Mouse (Mus musculus): ENCODE results near the gene Klhdc3. TPM values are rescaled to one million over a fixed set of nuclear protein-coding genes. Genes with fewer than 3 reads are reported as not detected.

The Klhdc3 gene
- polyA plus RNA-seq, 1 experiment from 2014 or later, result 113 TPM

DNA sequence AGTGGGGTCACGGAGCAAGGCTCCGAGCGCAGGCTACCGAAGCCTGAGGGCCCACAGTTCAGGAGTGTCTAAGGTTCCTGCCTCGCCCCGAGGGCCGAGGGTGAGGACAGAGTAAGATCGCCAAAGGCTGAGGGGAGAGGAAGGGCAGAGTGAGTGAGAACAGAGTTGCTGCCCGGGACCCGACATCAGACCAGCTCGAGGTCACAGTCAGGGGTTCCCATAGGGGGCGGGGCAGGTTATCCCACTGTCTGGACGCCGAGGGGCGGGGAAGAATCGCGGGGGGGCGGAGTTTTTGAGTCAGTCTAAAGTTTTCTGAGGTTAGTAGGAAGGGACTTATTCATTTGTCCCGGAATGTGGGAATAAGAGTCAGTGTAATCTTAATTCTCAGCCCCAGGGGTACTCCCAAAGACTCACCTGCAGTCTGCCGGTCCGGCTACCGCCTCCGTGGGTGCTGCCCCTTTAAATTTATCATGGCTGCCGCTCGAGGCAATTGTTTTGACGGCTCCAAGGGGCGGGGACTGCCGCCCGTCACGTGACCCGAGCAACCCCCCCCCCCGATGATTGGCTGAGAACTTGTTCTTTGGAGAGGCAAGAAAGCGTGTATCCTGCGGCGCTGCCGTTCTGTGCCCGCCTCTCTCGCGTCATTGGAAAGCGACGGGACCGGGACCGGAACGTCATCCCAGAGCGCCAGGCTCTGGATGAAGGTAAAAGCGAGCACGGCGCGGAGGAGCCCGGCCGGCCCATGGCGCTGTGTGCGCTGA, 35.0 kb downstream of the Klhdc3 start, which contains the start of the genes Klc4 and Mrpl2:
Klc4 (minus strand) TSS at position 462 of the 761 bp plus-strand sequence.
Mrpl2 (plus strand) TSS at position 669 of the 761 bp plus-strand sequence.
- peak within 1 kb of the TSS; percentile 87 for H3K9ac ChIP-seq (ENCODE audit: low read depth, low read length)
- H3K4me2 ChIP-seq (ENCODE audit: low read depth, low read length), result peak within 1 kb of the TSS; percentile 84
- H3K4me1 ChIP-seq (ENCODE audit: control insufficient read depth, insufficient read depth, low read length), result peaks cover 17% of the 10 kb centered on the region
- under 1% methylated on average over 37 of the region's 53 CpGs for WGBS
- peak within 1 kb of the TSS; percentile 77 for H3K4me3 ChIP-seq (ENCODE audit: low read depth, low read length)
- peak within 1 kb of the TSS; percentile 79 for H3K27ac ChIP-seq (replicated peaks; ENCODE audit: low read depth, low read length)
- H3K9me3 ChIP-seq (ENCODE audit: control insufficient read depth, low read length), result no peaks in the 10 kb centered on the region
- peak; percentile 98 for DNase-seq (ENCODE audit: low spot score)
- H3K27me3 ChIP-seq (replicated peaks; ENCODE audit: control insufficient read depth, insufficient read depth, low read length), result no peaks in the 10 kb centered on the region
- peak; percentile 66 for ATAC-seq (ENCODE audit: low read depth)
- peaks cover 43% of the 10 kb centered on the region for H3K36me3 ChIP-seq (ENCODE audit: control insufficient read depth, insufficient read depth, low read length)

DNA sequence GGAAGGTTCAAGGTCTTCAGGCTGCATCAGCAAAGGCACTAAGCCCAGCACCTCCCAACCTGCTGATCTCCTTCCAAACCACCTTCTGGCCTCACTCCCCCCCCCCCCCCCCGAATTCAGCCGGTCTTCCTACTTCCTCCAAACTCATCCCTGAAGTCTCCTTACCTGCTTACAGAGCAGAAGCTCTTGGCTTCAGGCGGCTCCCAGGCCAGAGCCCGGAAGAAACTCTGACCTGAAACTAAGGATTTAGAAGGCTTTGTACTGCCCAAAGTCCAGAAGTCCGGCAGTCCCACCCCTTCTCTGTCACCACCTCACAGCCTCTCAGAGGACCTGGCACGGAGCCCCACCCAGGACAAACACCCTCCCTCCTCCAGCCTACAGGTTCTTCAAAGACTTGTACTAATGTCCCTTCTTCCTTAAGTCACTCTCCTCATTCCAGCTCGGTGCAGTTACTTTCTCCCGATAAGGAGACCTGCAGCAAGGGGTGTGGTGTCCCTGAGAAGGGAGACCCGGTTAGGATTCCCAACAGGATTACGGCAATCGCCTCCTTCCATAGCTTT, 35.7 kb downstream of the Klhdc3 start:
- Histone ChIP-seq H3K9ac (ENCODE audit: low read depth, low read length) (peak overlapping the region; percentile 81), H3K27ac (replicated peaks; ENCODE audit: low read depth, low read length) (peak overlapping the region; percentile 42), H3K9me3 (ENCODE audit: control insufficient read depth, low read length) (no peaks in the 10 kb centered on the region), H3K4me2 (ENCODE audit: low read depth, low read length) (peak overlapping the region; percentile 84), H3K36me3 (ENCODE audit: control insufficient read depth, insufficient read depth, low read length) (peaks cover 48% of the 10 kb centered on the region), H3K4me1 (ENCODE audit: control insufficient read depth, insufficient read depth, low read length) (peaks cover 17% of the 10 kb centered on the region), H3K27me3 (replicated peaks; ENCODE audit: control insufficient read depth, insufficient read depth, low read length) (no peaks in the 10 kb centered on the region), H3K4me3 (ENCODE audit: low read depth, low read length) (peak overlapping the region; percentile 77)
- ATAC-seq (ENCODE audit: low read depth) (no peak), DNase-seq (ENCODE audit: low spot score) (no peak)
- WGBS, result 11% methylated on average over 11 of the region's 11 CpGs

DNA sequence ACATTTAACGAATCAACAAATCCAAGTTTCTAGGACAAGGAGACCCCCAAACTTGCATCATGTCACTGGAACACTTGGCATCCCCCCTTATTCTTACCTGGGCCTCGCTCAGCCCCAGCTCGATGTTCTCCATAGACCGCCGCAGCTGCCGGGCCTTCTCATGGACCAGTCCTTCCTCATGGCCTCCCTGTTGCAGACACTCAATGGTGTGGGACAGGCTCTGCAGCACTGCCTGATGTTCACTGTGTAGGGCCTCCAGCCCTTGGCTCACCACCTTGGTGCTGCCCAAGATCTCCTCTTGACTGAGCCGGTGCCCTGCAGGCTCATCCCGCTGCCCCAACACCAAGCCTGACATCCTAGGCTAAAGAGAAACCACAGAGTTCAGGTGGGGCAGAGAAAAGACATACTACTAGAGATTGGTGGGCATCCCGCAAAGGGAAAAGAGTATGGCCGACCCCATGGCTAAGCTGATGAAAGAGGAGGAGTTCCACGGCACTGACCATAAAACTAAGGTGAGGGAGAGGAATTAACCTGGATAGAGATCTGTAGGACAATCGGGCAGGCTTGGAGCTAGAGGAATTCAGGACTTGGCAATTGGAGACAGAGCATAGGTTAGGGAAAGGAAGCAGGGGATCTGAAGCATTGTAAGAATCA, 36.4 kb downstream of the Klhdc3 start:
- Histone ChIP-seq H3K4me3 (ENCODE audit: low read depth, low read length) (peak overlapping the region; percentile 77; the same call in 1 of the 2 replicates), H3K27me3 (replicated peaks; ENCODE audit: control insufficient read depth, insufficient read depth, low read length) (no peaks in the 10 kb centered on the region), H3K36me3 (ENCODE audit: control insufficient read depth, insufficient read depth, low read length) (peaks cover 54% of the 10 kb centered on the region), H3K9ac (ENCODE audit: low read depth, low read length) (peak overlapping the region; percentile 81), H3K4me1 (ENCODE audit: control insufficient read depth, insufficient read depth, low read length) (peaks cover 13% of the 10 kb centered on the region), H3K9me3 (ENCODE audit: control insufficient read depth, low read length) (no peaks in the 10 kb centered on the region), H3K27ac (replicated peaks; ENCODE audit: low read depth, low read length) (no peak overlapping the region), H3K4me2 (ENCODE audit: low read depth, low read length) (peak overlapping the region; percentile 84)
- WGBS, result 85% methylated on average over 12 of the region's 12 CpGs
- DNase-seq (ENCODE audit: low spot score) (no peak), ATAC-seq (ENCODE audit: low read depth) (no peak)

DNA sequence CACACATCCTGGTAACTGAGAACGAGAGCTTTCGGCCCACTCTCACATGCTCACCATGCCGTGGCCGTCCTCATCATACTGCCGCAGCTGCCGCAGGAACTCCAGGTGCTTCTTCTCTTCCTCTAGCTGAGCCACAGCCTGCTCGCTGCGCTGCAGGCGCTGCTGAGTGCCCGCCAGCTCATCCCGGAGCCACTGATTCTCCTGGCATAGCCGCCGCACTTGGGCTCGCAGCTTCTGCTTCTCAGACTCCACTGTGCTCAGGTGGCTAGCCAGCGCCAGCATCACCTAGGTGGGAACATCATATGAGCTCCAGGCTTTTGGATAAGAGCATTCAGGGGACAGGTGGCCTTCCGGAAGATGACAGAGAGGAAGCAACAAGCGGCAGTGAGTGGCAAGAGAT, 38.7 kb downstream of the Klhdc3 start:
- Histone ChIP-seq H3K4me1 (ENCODE audit: control insufficient read depth, insufficient read depth, low read length) (peaks cover 13% of the 10 kb centered on the region), H3K27ac (replicated peaks; ENCODE audit: low read depth, low read length) (no peak overlapping the region), H3K9ac (ENCODE audit: low read depth, low read length) (no peak overlapping the region), H3K36me3 (ENCODE audit: control insufficient read depth, insufficient read depth, low read length) (peaks cover 40% of the 10 kb centered on the region), H3K9me3 (ENCODE audit: control insufficient read depth, low read length) (no peaks in the 10 kb centered on the region), H3K27me3 (replicated peaks; ENCODE audit: control insufficient read depth, insufficient read depth, low read length) (no peaks in the 10 kb centered on the region), H3K4me2 (ENCODE audit: low read depth, low read length) (no peak overlapping the region), H3K4me3 (ENCODE audit: low read depth, low read length) (no peak overlapping the region)
- DNase-seq (ENCODE audit: low spot score) (no peak), ATAC-seq (ENCODE audit: low read depth) (no peak)
- 94% methylated on average over 17 of the region's 17 CpGs for whole genome bisulfite sequencing

DNA sequence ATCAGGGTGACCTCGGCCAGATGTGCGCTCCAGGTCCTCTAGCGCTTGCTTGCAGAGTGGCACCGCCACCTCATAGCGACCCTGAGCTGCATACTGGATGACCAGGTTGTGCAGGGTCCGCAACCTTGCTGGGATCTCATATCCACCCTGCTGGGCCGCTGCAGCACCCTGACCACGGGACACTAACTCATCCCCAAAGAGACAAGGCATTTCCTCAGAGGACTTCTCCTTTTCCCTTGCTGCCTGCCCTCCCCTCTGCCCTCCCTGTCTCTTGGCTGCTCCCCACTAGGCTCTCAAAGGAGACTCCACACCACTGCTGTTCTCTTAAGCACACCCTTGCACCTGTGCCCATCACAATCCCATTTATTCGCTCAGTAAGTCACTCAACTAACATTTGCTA, 40.8 kb downstream of the Klhdc3 start:
- no peak overlapping the region for H3K27ac ChIP-seq (replicated peaks; ENCODE audit: low read depth, low read length)
- DNase-seq (ENCODE audit: low spot score) (no peak), ATAC-seq (ENCODE audit: low read depth) (no peak)
- H3K4me2 ChIP-seq (ENCODE audit: low read depth, low read length), result no peak overlapping the region
- no peaks in the 10 kb centered on the region for H3K9me3 ChIP-seq (ENCODE audit: control insufficient read depth, low read length)
- H3K4me3 ChIP-seq (ENCODE audit: low read depth, low read length), result no peak overlapping the region
- no peaks in the 10 kb centered on the region for H3K27me3 ChIP-seq (replicated peaks; ENCODE audit: control insufficient read depth, insufficient read depth, low read length)
- no peak overlapping the region for H3K9ac ChIP-seq (ENCODE audit: low read depth, low read length)
- H3K4me1 ChIP-seq (ENCODE audit: control insufficient read depth, insufficient read depth, low read length), result peaks cover 6% of the 10 kb centered on the region; the same call in 1 of the 2 replicates
- peaks cover 47% of the 10 kb centered on the region for H3K36me3 ChIP-seq (ENCODE audit: control insufficient read depth, insufficient read depth, low read length)
- WGBS, result 81% methylated on average over 7 of the region's 9 CpGs

DNA sequence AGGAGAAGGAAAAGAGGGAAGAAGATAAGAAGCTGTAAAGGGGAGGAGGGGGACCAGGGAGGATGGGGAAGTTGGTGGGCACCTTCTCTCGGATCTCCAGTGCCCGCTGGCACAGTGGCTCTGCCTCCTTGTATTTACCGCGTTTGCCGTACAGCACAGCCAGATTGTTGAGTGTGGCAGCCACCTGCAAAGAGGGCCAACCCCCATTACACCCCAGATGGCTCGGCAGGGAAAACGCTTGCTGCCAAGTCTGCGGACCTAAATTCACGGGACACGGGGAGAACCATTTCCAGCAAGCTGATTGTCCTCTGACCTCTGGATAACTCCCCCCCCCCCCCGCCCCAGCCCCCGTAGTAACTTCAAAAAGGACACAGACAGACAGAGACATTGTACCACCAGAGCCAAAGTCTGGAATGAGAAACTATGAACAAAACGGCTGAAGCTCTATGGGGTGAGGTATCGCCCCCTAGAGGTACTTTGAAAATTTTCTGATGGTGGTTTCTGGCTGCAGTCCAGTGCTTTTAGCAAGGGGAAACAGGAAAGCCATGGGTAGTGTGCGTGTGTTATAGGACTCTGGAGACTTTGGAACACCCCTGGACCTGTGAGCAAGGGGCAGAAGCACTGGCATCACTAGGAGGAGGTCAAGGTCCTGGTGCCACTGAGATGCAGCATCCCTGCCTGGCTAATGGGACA, 43.7 kb downstream of the Klhdc3 start:
- peak; percentile 86 for DNase-seq (ENCODE audit: low spot score)
- WGBS, result 19% methylated on average over 15 of the region's 15 CpGs
- no peaks in the 10 kb centered on the region for H3K27me3 ChIP-seq (replicated peaks; ENCODE audit: control insufficient read depth, insufficient read depth, low read length)
- H3K4me1 ChIP-seq (ENCODE audit: control insufficient read depth, insufficient read depth, low read length), result no peaks in the 10 kb centered on the region; the same call in 1 of the 2 replicates
- 0 out of 2 replicates have a peak overlapping the region, but pooled peaks have one; percentile 9 for H3K4me3 ChIP-seq (ENCODE audit: low read depth, low read length)
- peak; percentile 45 for ATAC-seq (ENCODE audit: low read depth)
- H3K4me2 ChIP-seq (ENCODE audit: low read depth, low read length), result peak overlapping the region; percentile 27
- H3K9ac ChIP-seq (ENCODE audit: low read depth, low read length), result peak overlapping the region; percentile 47; the same call in 1 of the 2 replicates
- no peak overlapping the region; the same call in 1 of the 2 replicates for H3K27ac ChIP-seq (replicated peaks; ENCODE audit: low read depth, low read length)
- H3K36me3 ChIP-seq (ENCODE audit: control insufficient read depth, insufficient read depth, low read length), result peaks cover 45% of the 10 kb centered on the region
- H3K9me3 ChIP-seq (ENCODE audit: control insufficient read depth, low read length), result no peaks in the 10 kb centered on the region

DNA sequence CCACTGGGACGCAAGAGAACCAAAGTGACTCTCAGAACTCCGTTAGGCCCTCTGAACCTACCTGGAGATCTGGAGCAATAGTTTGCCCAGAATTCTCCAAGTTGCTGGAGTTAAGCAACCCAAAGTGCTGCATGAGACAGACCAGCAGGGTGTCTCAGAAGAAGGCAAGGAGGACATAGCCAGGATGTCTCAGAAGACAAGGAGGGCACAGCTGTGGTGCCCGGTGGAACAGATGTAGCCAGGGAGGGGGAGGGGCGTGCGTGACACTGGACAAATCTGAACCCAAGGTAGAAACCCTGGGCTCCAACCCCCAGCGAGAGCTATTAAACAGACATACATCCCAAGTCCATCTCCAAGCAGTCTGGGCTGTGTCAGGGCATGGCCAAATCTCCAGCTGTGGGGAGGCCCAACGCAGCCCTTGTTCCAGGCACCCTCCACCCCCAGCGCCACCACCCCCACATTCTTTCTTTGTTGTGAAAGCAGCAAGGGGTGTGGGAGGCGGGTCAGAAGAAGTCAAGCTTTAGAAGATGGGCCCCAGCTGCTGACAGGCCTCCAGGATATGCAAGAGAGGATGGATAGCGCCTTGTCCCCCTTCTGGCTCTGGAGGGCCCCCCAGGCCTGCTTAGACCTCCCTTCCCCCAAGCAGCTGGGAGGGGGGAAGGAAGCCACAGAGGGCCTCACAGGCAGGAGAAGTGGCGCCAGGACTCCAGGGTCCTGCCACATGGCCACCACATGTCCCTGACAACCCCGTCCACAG, 50.9 kb downstream of the Klhdc3 start:
- Histone ChIP-seq H3K27ac (replicated peaks; ENCODE audit: low read depth, low read length) (peak overlapping the region; percentile 96), H3K9me3 (ENCODE audit: control insufficient read depth, low read length) (no peaks in the 10 kb centered on the region), H3K9ac (ENCODE audit: low read depth, low read length) (peak overlapping the region; percentile 98), H3K4me2 (ENCODE audit: low read depth, low read length) (peak overlapping the region; percentile 77), H3K27me3 (replicated peaks; ENCODE audit: control insufficient read depth, insufficient read depth, low read length) (no peaks in the 10 kb centered on the region), H3K4me3 (ENCODE audit: low read depth, low read length) (peak overlapping the region; percentile 99), H3K36me3 (ENCODE audit: control insufficient read depth, insufficient read depth, low read length) (peaks cover 13% of the 10 kb centered on the region; the same call in 1 of the 2 replicates), H3K4me1 (ENCODE audit: control insufficient read depth, insufficient read depth, low read length) (peaks cover 44% of the 10 kb centered on the region)
- whole genome bisulfite sequencing, result 9% methylated on average over 11 of the region's 12 CpGs
- DNase-seq (ENCODE audit: low spot score) (peak; percentile 92), ATAC-seq (ENCODE audit: low read depth) (peak; percentile 69)
